Mouse (Mus musculus): ENCODE data around the gene Nt5c2. TPM values are rescaled to one million over a fixed set of nuclear protein-coding genes. Genes with fewer than 3 reads are reported as not detected.

Nt5c2 gene
- polyA plus RNA-seq, 1 experiment from 2014 or later = 89.4 TPM

GRCm38 (mm10) chr19:46890657-46891056 is 124.3 kb downstream of the Nt5c2 start:
- Histone ChIP-seq H3K9ac (replicated peaks; ENCODE audit: low read length) (no peak overlapping the region), H3K4me1 (ENCODE audit: insufficient read depth, low read length) (no peaks in the 10 kb centered on the region), H3K4me3 (ENCODE audit: low read length) (no peak overlapping the region), H3K4me2 (replicated peaks; ENCODE audit: low read depth, low read length) (no peak overlapping the region), H3K36me3 (ENCODE audit: insufficient read depth, low read length) (peaks cover 55% of the 10 kb centered on the region), H3K27me3 (ENCODE audit: insufficient read depth, low read length) (no peaks in the 10 kb centered on the region), H3K27ac (ENCODE audit: low read length) (no peak overlapping the region), H3K9me3 (ENCODE audit: low read length) (no peaks in the 10 kb centered on the region)
- WGBS = 94% methylated on average over 8 of the region's 8 CpGs
- no peak for ATAC-seq (ENCODE audit: low FRiP score, low TSS enrichment)

DNA sequence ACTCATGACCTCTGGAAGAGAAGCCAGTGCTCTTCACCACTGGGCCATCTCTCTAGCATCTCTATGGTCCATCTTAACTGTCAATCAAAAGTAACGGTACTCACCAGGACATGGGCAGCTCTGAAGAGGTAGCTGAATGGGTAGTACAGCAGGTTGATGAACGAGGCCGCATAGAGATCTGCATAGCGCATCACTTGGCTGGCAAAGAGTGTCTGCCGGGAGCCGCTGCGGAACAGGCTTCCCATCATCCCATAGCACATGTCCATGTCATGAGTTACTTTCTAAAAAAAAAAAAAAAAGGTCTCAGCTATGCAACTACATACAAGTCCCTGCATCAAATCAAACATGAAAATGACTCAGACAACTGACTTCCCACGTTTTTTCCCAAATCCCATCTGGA is 125.3 kb downstream of the Nt5c2 start:
- Histone ChIP-seq H3K9ac (replicated peaks; ENCODE audit: low read length) (no peak overlapping the region), H3K4me2 (replicated peaks; ENCODE audit: low read depth, low read length) (no peak overlapping the region), H3K36me3 (ENCODE audit: insufficient read depth, low read length) (peaks cover 57% of the 10 kb centered on the region), H3K4me1 (ENCODE audit: insufficient read depth, low read length) (no peaks in the 10 kb centered on the region), H3K4me3 (ENCODE audit: low read length) (no peak overlapping the region), H3K9me3 (ENCODE audit: low read length) (no peaks in the 10 kb centered on the region), H3K27ac (ENCODE audit: low read length) (no peak overlapping the region), H3K27me3 (ENCODE audit: insufficient read depth, low read length) (no peaks in the 10 kb centered on the region)
- WGBS = 90% methylated on average over 8 of the region's 8 CpGs
- ATAC-seq (ENCODE audit: low FRiP score, low TSS enrichment) = no peak

- H3K27ac ChIP-seq (ENCODE audit: low read length) = no peak overlapping the region
- no peaks in the 10 kb centered on the region for H3K9me3 ChIP-seq (ENCODE audit: low read length)
- H3K36me3 ChIP-seq (ENCODE audit: insufficient read depth, low read length) = peaks cover 56% of the 10 kb centered on the region
- no peak for ATAC-seq (ENCODE audit: low FRiP score, low TSS enrichment)
- H3K4me3 ChIP-seq (ENCODE audit: low read length) = no peak overlapping the region
- no peak overlapping the region for H3K4me2 ChIP-seq (replicated peaks; ENCODE audit: low read depth, low read length)
- H3K27me3 ChIP-seq (ENCODE audit: insufficient read depth, low read length) = no peaks in the 10 kb centered on the region
- no peaks in the 10 kb centered on the region for H3K4me1 ChIP-seq (ENCODE audit: insufficient read depth, low read length)
- 63% methylated on average over 14 of the region's 14 CpGs for WGBS
- no peak overlapping the region for H3K9ac ChIP-seq (replicated peaks; ENCODE audit: low read length)
Measured at GRCm38 (mm10) chr19:46887811-46888527, 127.0 kb downstream of the Nt5c2 start.

DNA sequence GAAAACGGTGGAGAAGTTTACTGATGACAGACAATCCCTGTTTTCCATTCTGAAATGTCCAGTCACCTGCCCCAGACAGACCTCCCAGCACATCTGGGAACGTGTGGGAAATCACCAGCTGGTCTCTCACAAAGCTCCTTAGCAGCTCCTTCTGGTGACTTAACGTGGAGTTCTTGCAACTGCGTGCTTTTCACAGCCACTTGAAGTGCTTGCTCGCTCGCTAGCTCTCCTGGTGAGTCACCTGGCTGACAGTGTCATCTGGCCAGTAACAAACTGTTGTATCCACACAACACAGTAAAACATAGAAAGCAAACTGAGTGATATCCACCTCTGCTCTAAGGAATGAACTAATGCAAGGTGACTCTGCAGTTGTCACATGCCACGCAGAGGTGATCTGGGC is 128.1 kb downstream of the Nt5c2 start:
- H3K36me3 ChIP-seq (ENCODE audit: insufficient read depth, low read length) = peaks cover 50% of the 10 kb centered on the region
- no peaks in the 10 kb centered on the region for H3K27me3 ChIP-seq (ENCODE audit: insufficient read depth, low read length)
- no peaks in the 10 kb centered on the region for H3K4me1 ChIP-seq (ENCODE audit: insufficient read depth, low read length)
- no peak overlapping the region for H3K4me2 ChIP-seq (replicated peaks; ENCODE audit: low read depth, low read length)
- H3K9me3 ChIP-seq (ENCODE audit: low read length) = no peaks in the 10 kb centered on the region
- no peak overlapping the region for H3K4me3 ChIP-seq (ENCODE audit: low read length)
- 75% methylated on average over 7 of the region's 7 CpGs for WGBS
- no peak overlapping the region for H3K9ac ChIP-seq (replicated peaks; ENCODE audit: low read length)
- no peak overlapping the region for H3K27ac ChIP-seq (ENCODE audit: low read length)
- no peak for ATAC-seq (ENCODE audit: low FRiP score, low TSS enrichment)

DNA sequence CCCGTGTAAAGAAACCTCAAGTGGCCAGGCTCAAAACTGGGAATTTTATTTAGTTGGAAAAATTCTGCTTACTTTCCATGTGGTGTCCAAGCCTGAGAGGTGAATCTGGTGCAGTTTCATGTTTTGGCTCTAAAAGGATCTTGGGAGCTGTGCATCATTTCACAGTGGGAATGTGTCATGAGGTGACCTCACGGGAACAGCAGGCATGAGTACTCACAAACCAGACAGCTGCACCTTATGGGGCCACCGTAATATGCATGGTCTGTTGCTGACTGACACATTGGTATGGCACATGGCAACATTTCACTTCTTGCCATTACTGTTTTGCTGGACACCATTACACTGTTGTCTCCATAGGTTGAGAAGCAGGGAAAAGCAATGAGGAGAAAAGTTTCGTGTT is 129.6 kb downstream of the Nt5c2 start:
- Histone ChIP-seq H3K4me1 (ENCODE audit: insufficient read depth, low read length) (no peaks in the 10 kb centered on the region), H3K27me3 (ENCODE audit: insufficient read depth, low read length) (no peaks in the 10 kb centered on the region), H3K9ac (replicated peaks; ENCODE audit: low read length) (no peak overlapping the region), H3K9me3 (ENCODE audit: low read length) (no peaks in the 10 kb centered on the region), H3K36me3 (ENCODE audit: insufficient read depth, low read length) (peaks cover 37% of the 10 kb centered on the region), H3K4me2 (replicated peaks; ENCODE audit: low read depth, low read length) (no peak overlapping the region), H3K27ac (ENCODE audit: low read length) (no peak overlapping the region), H3K4me3 (ENCODE audit: low read length) (no peak overlapping the region)
- 86% methylated on average over 4 of the region's 4 CpGs for WGBS
- ATAC-seq (ENCODE audit: low FRiP score, low TSS enrichment) = no peak

GRCm38 (mm10) chr19:46879876-46880275 is 135.1 kb downstream of the Nt5c2 start:
- no peak overlapping the region for H3K27ac ChIP-seq (ENCODE audit: low read length)
- no peaks in the 10 kb centered on the region for H3K9me3 ChIP-seq (ENCODE audit: low read length)
- no peak overlapping the region for H3K9ac ChIP-seq (replicated peaks; ENCODE audit: low read length)
- no peak overlapping the region for H3K4me3 ChIP-seq (ENCODE audit: low read length)
- WGBS = 94% methylated on average over 2 of the region's 2 CpGs
- ATAC-seq (ENCODE audit: low FRiP score, low TSS enrichment) = peak; percentile 77
- H3K4me1 ChIP-seq (ENCODE audit: insufficient read depth, low read length) = 0 out of 2 replicates have a peak, but pooled peaks cover 3% of the 10 kb centered on the region
- H3K36me3 ChIP-seq (ENCODE audit: insufficient read depth, low read length) = 0 out of 2 replicates have a peak, but pooled peaks cover 2% of the 10 kb centered on the region
- no peak overlapping the region for H3K4me2 ChIP-seq (replicated peaks; ENCODE audit: low read depth, low read length)
- H3K27me3 ChIP-seq (ENCODE audit: insufficient read depth, low read length) = no peaks in the 10 kb centered on the region

- Histone ChIP-seq H3K4me2 (replicated peaks; ENCODE audit: low read depth, low read length) (no peak overlapping the region), H3K4me1 (ENCODE audit: insufficient read depth, low read length) (0 out of 2 replicates have a peak, but pooled peaks cover 3% of the 10 kb centered on the region), H3K27ac (ENCODE audit: low read length) (no peak overlapping the region), H3K36me3 (ENCODE audit: insufficient read depth, low read length) (0 out of 2 replicates have a peak, but pooled peaks cover 1% of the 10 kb centered on the region), H3K9me3 (ENCODE audit: low read length) (no peaks in the 10 kb centered on the region), H3K4me3 (ENCODE audit: low read length) (no peak overlapping the region), H3K9ac (replicated peaks; ENCODE audit: low read length) (no peak overlapping the region), H3K27me3 (ENCODE audit: insufficient read depth, low read length) (no peaks in the 10 kb centered on the region)
- 35% methylated on average over 13 of the region's 13 CpGs for WGBS
- ATAC-seq (ENCODE audit: low FRiP score, low TSS enrichment) = no peak
Measured at GRCm38 (mm10) chr19:46878346-46878745, 136.6 kb downstream of the Nt5c2 start.

- Histone ChIP-seq H3K4me3 (ENCODE audit: low read length) (no peak overlapping the region), H3K4me1 (ENCODE audit: insufficient read depth, low read length) (0 out of 2 replicates have a peak, but pooled peaks cover 3% of the 10 kb centered on the region), H3K27me3 (ENCODE audit: insufficient read depth, low read length) (no peaks in the 10 kb centered on the region), H3K36me3 (ENCODE audit: insufficient read depth, low read length) (no peaks in the 10 kb centered on the region), H3K9ac (replicated peaks; ENCODE audit: low read length) (no peak overlapping the region), H3K9me3 (ENCODE audit: low read length) (no peaks in the 10 kb centered on the region), H3K4me2 (replicated peaks; ENCODE audit: low read depth, low read length) (no peak overlapping the region), H3K27ac (ENCODE audit: low read length) (no peak overlapping the region)
- no peak for ATAC-seq (ENCODE audit: low FRiP score, low TSS enrichment)
- 86% methylated on average over 13 of the region's 13 CpGs for WGBS
Measured at GRCm38 (mm10) chr19:46877886-46878285, 137.1 kb downstream of the Nt5c2 start.

DNA sequence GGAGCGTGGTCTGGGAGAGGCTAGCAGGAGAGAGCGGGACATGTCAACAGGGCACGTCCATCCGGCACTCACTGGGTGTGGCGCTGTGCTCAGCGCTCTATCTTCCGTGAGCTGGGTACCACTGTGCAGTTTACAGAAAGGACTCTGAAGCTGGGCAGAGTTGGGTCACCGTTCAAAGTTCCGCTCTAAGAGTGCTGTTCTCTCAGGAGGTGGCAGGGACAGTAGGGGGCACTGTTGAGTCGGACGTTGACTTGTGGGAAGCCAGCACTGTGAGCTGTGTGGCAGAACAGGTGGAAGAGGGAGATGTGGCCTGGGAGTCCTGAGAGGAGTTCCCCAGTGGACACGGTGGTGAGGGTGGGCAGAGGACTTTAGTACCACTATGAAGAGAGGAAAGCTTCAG is 139.2 kb downstream of the Nt5c2 start:
- no peaks in the 10 kb centered on the region for H3K36me3 ChIP-seq (ENCODE audit: insufficient read depth, low read length)
- H3K9ac ChIP-seq (replicated peaks; ENCODE audit: low read length) = no peak overlapping the region
- H3K9me3 ChIP-seq (ENCODE audit: low read length) = no peaks in the 10 kb centered on the region
- H3K27me3 ChIP-seq (ENCODE audit: insufficient read depth, low read length) = no peaks in the 10 kb centered on the region
- 0 out of 2 replicates have a peak, but pooled peaks cover 3% of the 10 kb centered on the region for H3K4me1 ChIP-seq (ENCODE audit: insufficient read depth, low read length)
- WGBS = 43% methylated on average over 12 of the region's 12 CpGs
- no peak overlapping the region for H3K4me2 ChIP-seq (replicated peaks; ENCODE audit: low read depth, low read length)
- ATAC-seq (ENCODE audit: low FRiP score, low TSS enrichment) = peak; percentile 46
- H3K27ac ChIP-seq (ENCODE audit: low read length) = no peak overlapping the region
- H3K4me3 ChIP-seq (ENCODE audit: low read length) = no peak overlapping the region

DNA sequence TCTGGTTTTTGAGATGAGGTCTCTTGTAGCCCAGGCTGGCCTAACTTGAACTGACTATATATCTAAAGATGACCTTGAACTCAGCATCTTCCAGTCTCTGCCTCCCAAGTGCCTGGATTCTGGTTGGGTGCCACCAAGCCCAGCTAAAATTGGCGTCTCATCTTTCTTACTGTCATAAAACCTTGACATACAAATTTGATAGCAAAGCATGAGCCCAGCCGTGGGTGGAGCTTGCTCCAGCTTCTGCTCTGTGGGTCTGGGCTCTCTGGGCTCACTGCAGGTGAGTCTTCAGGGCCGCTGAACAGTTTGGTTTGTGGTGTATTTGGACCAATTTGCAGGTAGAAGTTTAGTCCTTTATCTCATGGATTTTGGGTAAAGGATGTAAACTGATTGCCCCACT is 141.0 kb downstream of the Nt5c2 start:
- no peaks in the 10 kb centered on the region for H3K27me3 ChIP-seq (ENCODE audit: insufficient read depth, low read length)
- 78% methylated on average over 3 of the region's 3 CpGs for WGBS
- no peaks in the 10 kb centered on the region for H3K9me3 ChIP-seq (ENCODE audit: low read length)
- no peaks in the 10 kb centered on the region for H3K36me3 ChIP-seq (ENCODE audit: insufficient read depth, low read length)
- no peak overlapping the region for H3K27ac ChIP-seq (ENCODE audit: low read length)
- ATAC-seq (ENCODE audit: low FRiP score, low TSS enrichment) = no peak
- no peak overlapping the region for H3K4me2 ChIP-seq (replicated peaks; ENCODE audit: low read depth, low read length)
- no peaks in the 10 kb centered on the region for H3K4me1 ChIP-seq (ENCODE audit: insufficient read depth, low read length)
- H3K4me3 ChIP-seq (ENCODE audit: low read length) = no peak overlapping the region
- no peak overlapping the region for H3K9ac ChIP-seq (replicated peaks; ENCODE audit: low read length)

All from kidney, embryonic 16.5 days (tissue).